Mouse (Mus musculus) retina, postnatal 1 day (tissue): ENCODE measurements around the gene Gm12184.
"Not testable (repeated sequence)": the region's sequence is repeated elsewhere in the genome, so short reads cannot be mapped to it uniquely, and the experiment has no call there.

Experiments used
- DNase-seq: peaks from one replicate; pipeline ENCODE4 v3.0.0-alpha.2; 2012

Gene Gm12184

GRCm38 (mm10) chr11:48825979-48826751 is at the start of gene Gm12184, which contains the start of gene Trim7:
TSS of gene Gm12184 (minus strand) at chr11:48826655.
TSS of gene Trim7 (plus strand) at chr11:48826140.
- not testable (repeated sequence) for DNase-seq

- DNase-seq, result not testable (repeated sequence)
Measured at GRCm38 (mm10) chr11:48875343-48875837, 48.9 kb upstream of the Gm12184 start.

DNA sequence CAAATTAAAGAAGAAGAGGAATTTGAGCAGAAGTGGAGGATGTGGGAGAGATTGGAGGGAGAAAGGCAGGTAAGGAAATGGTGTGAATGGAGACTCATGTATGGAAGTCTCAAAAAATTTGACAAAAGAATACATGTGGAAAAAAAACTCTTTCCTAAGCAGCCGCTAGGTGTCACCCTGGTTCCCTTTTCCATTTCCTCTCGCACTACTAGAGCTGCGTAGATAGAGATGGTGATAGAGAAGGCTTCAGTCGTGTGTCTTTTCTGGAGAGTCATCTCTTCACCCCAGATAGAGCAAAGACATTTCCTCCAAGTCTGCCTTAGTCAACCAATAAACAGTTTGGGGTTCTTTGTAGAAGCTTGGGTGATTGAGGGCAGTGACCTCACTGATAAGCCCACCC is 48.0 kb upstream of the Gm12184 start:
- DNase-seq, result peak; percentile 73

- no peak for DNase-seq
Measured at GRCm38 (mm10) chr11:48873591-48874290, 47.3 kb upstream of the Gm12184 start.

GRCm38 (mm10) chr11:48872695-48873300 is 46.3 kb upstream of the Gm12184 start:
- DNase-seq, result no peak

DNA sequence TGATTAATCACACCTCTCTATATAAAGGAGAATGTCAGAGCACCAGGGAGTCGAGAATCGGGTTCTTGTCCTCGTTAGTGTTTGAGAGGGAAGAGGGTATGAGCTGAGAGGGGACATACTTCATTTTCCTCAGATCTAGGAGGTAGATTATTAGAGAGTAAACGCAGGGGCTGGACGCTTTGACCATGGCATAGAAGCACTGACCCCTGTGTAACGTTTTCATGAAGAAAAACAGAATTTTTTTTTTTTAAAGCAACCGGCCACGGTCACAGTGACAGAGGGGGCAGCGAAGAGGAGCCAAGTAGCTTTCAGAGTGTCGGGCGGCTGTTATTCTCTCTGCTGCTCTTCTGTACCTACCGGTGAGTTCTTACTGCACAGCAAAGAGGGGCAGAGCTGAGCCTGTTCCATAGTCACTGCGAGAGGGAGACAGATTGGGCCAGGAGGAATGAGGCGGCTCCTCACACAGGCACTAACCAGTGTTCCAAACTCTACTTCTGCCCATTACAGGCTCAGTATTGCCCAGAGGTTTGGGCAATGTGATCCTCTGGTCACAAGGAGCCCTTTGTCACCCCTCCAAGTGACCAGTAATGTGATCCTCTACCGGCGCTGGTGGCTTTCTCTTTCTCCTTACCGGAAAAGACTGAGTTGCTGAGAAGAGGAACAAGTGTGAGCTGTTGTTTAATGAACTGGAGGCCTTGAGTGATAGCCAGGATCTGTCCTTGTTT is 45.5 kb upstream of the Gm12184 start:
- peak; percentile 40 for DNase-seq

DNA sequence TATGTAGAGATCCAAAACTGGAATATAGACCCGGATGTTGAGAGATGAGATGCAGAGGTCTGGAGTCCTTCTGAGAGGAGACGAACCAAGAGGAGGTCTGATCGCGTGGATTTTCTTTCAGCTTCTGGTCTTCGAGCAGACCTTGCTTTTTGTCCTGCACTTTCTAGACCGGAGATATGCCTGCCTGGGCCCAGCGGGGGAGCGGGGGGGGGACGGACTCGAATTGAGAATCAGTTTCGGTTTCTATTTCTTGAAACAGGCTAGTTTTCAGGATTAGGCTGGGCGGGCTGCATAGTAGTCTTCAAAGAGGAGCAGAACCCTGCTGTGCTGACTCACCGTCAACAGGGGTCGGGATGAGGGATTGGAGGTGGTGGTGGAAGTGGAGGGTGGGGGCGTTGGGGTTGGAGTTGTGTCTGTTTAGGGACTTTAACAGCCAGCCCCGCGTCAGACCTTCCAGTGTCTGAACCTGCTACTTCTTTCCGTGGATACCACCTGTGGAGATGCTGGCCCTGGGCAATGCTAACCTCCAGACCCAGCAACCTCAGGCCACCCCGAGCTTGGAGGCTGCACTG is 44.8 kb upstream of the Gm12184 start, which contains the start of gene Irgm1:
TSS of gene Irgm1 (minus strand) at position 483 of the 572 bp plus-strand sequence.
- peak; percentile 68 for DNase-seq

DNA sequence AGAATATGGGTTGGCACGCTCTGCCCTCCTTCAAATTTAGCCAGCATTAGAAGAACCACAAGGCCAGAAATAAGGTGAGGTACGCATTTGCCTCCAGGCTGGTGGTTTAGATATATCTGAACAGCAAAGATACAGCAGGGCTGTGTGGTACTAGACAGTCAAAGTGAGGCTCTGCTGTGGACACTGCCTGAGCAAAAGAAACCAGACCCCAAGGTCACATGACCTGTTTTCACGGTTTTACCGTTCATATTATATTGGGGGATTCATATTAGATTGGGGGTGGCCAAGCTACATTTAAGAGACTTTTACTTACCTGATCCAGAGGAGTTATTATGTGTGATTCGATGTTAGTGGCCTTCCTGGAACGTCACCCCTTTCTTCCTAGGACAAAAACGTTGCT is 44.3 kb upstream of the Gm12184 start:
- no peak for DNase-seq

DNA sequence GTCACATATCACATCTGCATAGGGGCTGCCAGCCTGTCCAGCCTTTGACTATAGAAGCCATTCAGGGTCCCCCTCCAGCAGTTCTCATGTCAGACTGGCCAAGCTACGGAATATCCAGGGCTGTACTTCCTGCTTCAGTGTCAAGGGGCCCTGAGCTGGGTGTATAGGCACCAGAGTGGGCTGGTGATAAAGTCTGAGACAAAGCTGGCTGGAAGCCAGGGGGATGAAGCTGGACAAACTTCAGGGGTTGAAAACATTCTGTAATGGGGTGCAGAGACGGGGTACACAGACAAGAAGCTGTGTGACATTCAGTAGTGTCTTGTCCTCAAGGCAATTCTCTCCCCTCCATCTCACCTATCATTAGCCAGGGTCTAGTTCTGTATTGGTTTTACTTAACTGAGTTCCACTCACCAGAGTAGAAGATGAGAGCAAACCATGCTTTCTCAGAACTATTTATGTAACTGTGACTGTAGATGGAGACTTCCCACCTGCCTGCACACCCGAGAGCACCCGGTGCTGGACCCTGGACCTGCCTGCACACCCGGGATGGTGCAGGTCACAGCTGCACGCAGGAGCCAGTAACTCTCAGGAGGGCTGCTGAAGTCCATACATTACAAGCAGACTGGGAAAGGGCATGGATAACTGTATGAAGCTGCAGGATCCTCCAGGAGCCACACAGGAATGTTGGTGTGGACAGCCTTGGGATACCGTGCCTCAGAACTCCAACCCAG is 43.1 kb upstream of the Gm12184 start:
- no peak for DNase-seq

- no peak for DNase-seq
Measured at GRCm38 (mm10) chr11:48866481-48866880, 40.0 kb upstream of the Gm12184 start.

DNA sequence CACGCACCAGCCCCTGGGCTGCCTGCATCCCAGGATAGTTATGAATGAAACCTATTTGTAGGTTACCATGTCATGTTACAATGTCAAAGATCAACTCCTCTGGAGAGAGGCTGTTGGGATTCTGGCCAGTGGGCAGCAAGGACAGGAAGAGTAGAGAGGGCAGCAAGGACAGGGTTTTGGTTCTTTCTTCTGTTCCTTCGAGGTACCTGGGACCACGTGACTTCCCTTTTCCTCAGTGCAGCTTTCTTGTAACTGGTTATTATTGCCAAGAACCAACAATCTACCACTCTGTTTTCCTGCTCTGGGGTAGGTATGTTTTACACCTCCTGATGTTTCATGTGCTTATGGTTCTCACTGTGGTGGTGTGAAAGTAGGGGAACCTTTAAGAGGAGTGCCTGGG is 37.4 kb upstream of the Gm12184 start:
- DNase-seq, result no peak

DNA sequence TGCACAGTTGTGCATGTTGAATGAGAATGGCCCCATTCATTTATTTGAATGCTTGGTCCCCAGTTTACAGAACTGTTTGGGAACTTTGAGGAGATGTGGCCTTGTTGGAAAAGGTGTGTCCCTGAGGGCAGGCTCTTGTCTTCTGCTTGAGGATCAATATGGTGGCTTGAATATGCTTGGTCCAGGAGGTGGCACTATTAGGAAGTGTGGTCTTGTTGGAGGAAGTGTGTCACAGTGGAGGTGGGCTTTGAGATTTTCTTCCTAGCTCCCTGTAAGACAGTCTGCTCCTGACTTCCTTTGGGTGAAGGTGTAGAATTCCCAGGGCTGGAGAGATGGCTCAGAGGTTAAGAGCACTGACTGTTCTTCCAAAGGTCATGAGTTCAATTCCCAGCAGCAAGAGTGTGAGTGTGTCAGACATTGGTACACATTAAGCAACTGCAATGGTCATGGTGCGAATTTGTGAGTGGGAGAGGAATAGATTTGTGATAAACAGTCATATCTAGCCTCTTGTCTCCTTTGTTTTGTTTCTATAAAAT is 36.4 kb upstream of the Gm12184 start:
- DNase-seq, result no peak

DNA sequence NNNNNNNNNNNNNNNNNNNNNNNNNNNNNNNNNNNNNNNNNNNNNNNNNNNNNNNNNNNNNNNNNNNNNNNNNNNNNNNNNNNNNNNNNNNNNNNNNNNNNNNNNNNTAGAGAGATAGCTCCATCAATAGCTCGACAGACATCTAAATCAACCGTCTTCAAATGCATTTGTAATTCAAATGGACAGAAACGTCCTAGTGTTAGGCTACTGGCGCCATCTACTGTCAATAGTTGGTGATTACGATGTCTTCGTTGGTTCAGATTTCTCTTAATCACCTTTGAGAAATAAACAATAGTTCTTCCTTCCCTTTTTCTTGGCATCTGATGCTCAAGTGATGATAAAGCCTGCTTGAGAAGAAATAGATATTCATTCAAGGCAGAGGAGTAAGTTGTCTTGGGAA is 32.6 kb upstream of the Gm12184 start:
- peak; percentile 83 for DNase-seq

- peak; percentile 88 for DNase-seq
Measured at GRCm38 (mm10) chr11:48853474-48854180, 27.2 kb upstream of the Gm12184 start.

GRCm38 (mm10) chr11:48852624-48853473 is 26.4 kb upstream of the Gm12184 start:
- no peak for DNase-seq

- no peak for DNase-seq
Measured at GRCm38 (mm10) chr11:48852190-48852589, 25.7 kb upstream of the Gm12184 start.

DNA sequence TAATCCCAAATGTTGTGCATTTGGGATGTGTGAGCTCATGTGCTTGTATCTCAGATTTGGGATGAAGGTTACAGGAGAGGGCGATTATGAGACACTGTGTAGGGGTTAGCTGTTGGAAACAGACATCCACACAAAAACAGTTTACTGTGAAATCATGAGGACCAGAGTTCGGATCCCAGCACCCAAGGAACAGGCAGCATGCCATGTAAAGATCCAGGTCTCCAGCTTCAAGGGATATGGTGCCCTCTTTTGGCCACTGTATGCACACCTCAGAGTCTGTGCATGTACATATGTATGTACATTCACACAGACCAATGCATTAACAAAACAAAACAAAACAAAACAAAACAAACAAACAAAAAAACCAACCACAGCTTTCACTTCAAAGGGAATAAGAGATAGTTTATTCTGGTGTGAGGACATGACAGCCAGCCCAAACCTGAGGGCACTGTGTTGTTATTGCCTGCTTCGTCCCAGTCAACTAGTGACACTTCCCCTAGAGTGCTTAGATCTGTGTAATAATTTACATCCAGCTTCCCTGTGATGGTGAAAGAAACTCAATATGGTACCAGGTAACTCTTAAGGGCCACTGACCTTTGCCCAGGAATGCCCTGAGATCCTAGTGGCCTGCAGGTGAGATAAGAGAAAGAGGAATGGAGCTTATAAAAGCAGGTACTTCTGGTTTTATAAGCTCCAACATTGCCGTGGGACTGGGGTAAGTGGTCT is 25.0 kb upstream of the Gm12184 start:
- DNase-seq, result no peak

DNA sequence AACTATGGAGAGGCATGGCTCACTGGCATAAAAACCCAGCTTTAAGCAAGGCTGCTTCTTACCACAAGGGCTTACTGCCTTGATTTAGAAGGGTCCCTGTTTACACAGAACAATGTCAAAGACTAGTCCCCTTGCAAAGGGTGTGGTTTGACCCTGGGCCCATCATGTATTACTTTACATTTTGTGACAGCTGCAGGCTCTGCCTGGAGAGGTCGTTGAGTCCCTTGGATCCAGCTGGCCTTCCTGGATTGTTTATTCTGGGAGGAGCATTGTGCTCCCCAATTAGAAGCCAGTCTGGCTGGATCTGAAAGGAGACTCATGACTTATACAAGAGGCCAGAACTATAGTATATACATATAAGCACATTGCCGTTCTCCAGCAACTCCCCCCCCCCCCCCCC is 23.8 kb upstream of the Gm12184 start:
- no peak for DNase-seq

DNA sequence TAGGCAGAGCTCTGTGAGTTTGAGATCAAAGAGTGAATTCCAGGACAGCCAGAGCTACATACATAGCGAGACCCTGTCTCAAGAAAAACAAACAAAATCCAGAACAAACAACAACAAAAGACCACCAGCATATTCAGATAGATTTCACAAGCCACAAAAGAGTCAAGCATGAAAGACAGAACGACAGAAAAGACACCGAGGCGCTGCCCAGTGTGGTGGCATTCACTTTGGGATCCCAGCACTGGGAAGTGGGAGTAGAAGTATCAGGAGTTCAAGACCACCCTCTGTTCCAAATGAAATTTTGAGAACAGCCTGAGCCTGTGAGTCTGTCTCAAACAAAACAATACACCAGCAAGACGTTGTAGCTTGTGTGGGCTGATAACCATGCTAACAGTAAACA is 20.4 kb upstream of the Gm12184 start:
- no peak for DNase-seq
